Mouse (Mus musculus) ES-E14 (cell line): Measurements from ENCODE around the gene Dpyd. TPM values are rescaled to one million over a fixed set of nuclear protein-coding genes. Genes with fewer than 3 reads are reported as not detected.

Experiments
- DNase-seq: peaks from one replicate; pipeline ENCODE4 v3.0.0-alpha.2; 2013; ENCODE audit warnings: low read depth, low spot score
- H3K27ac ChIP-seq: 2 replicates; pipeline ENCODE4 v1.5.1; 2012; ENCODE audit warnings: low read depth, mild to moderate bottlenecking, low read length, moderate library complexity, mixed read lengths; ENCODE audit not compliant: poor library complexity, insufficient read depth, severe bottlenecking
- H3K36me3 ChIP-seq: 2 replicates; pipeline ENCODE4 v1.6.1; 2012; ENCODE audit warnings: mild to moderate bottlenecking, low read length, moderate library complexity, mixed read lengths; ENCODE audit not compliant: control insufficient read depth, poor library complexity, insufficient read depth, severe bottlenecking
- H3K4me1 ChIP-seq, 2 experiments: fragments of 150-350 bp in 1 of 2; sonication (generic) in 1 of 2; 2 replicates each; pipeline ENCODE4 v1.6.1; 2012; ENCODE audit warnings: low read length in 2 of 2, mild to moderate bottlenecking in 1 of 2, mixed read lengths in 1 of 2; ENCODE audit not compliant: control insufficient read depth in 2 of 2, insufficient read depth in 2 of 2, poor library complexity in 1 of 2
- H3K4me3 ChIP-seq, 2 experiments: fragments of 150-350 bp in 1 of 2; sonication (generic) in 1 of 2; 2 replicates each; pipeline ENCODE4 v1.5.1; 2012; ENCODE audit warnings: low read length in 2 of 2, low read depth in 1 of 2, mild to moderate bottlenecking in 1 of 2, mixed read lengths in 1 of 2; ENCODE audit not compliant: insufficient read depth in 1 of 2, poor library complexity in 1 of 2, severe bottlenecking in 1 of 2
- H3K9ac ChIP-seq: 2 replicates; pipeline ENCODE4 v1.6.1; 2012; ENCODE audit warnings: low read depth, mild to moderate bottlenecking, low read length, mixed read lengths; ENCODE audit not compliant: poor library complexity, insufficient read depth, severe bottlenecking
- H3K9me3 ChIP-seq: fragments of 150-350 bp; sonication (generic); 2 replicates; pipeline ENCODE4 v1.6.1; 2012; ENCODE audit warnings: low read depth, mild to moderate bottlenecking, low read length; ENCODE audit not compliant: control insufficient read depth, insufficient read depth
- CHD2 ChIP-seq: IDR thresholded peaks from 2 replicates; pipeline ENCODE4 v1.6.1; 2014; ENCODE audit warnings: mild to moderate bottlenecking, low read depth, low read length, inconsistent platforms
- HCFC1 ChIP-seq: IDR thresholded peaks from 2 replicates; pipeline ENCODE4 v1.6.1; 2012; ENCODE audit warnings: low read length, inconsistent platforms, borderline replicate concordance; ENCODE audit not compliant: insufficient read depth
- MAFK ChIP-seq: IDR thresholded peaks from 2 replicates; pipeline ENCODE4 v1.6.1; 2014; ENCODE audit warnings: mild to moderate bottlenecking, low read depth, low read length, inconsistent platforms; ENCODE audit not compliant: insufficient read depth
- ZC3H11A ChIP-seq: IDR thresholded peaks from 2 replicates; pipeline ENCODE4 v1.6.1; 2012; ENCODE audit warnings: low read depth, mild to moderate bottlenecking, inconsistent platforms, low read length, borderline replicate concordance
- ZNF384 ChIP-seq: IDR thresholded peaks from 2 replicates; pipeline ENCODE4 v1.6.1; 2012; ENCODE audit warnings: low read depth, low read length, inconsistent platforms
- in situ Hi-C, 2 experiments: fragments of 600-800 bp; cut with MboI; formaldehyde crosslinking; loops; one replicate each; pipeline ENCODE4 v1.15.1; 2025; ENCODE audit warnings: low sequenced_read_pairs in 2 of 2, inconsistent platforms in 1 of 2; ENCODE audit not compliant: unreplicated experiment in 2 of 2
- total RNA-seq: library from RNA; depleted of rRNA; stranded (reverse); fragments of 300-350 nt; gene quantifications from 2 replicates; pipeline ENCODE4 v1.2.3, GENCODE M21; 2012

The Dpyd gene
- total RNA-seq, 1 experiment, result 0.13 TPM

GRCm38 (mm10) chr3:118557605-118558004 lies 4.3 kb upstream of the Dpyd start:
- Histone ChIP-seq H3K4me1 (no peaks in the 10 kb centered on the region), H3K9me3 (no peaks in the 10 kb centered on the region), H3K27ac (no peak overlapping the region), H3K4me3 (no peak overlapping the region), H3K36me3 (no peaks in the 10 kb centered on the region), H3K9ac (no peak overlapping the region)
- DNase-seq, result no peak
- TF ChIP-seq ZC3H11A (no peak), HCFC1 (no peak), MAFK (no peak)
- in situ Hi-C loops, result no loop called here

- Histone ChIP-seq H3K4me3 (no peak overlapping the region), H3K9ac (no peak overlapping the region), H3K4me1 (no peaks in the 10 kb centered on the region), H3K36me3 (no peaks in the 10 kb centered on the region), H3K27ac (no peak overlapping the region), H3K9me3 (no peaks in the 10 kb centered on the region)
- TF ChIP-seq ZC3H11A, result no peak
- TF ChIP-seq HCFC1, result no peak
- TF ChIP-seq ZNF384, result no peak
- no peak for TF ChIP-seq CHD2
- TF ChIP-seq MAFK, result no peak
- no peak for DNase-seq
- in situ Hi-C loops, result no loop called here
Observed at GRCm38 (mm10) chr3:118559936-118560335, 2.0 kb upstream of the Dpyd start.

GRCm38 (mm10) chr3:118562311-118562671 lies 362 bp downstream of the Dpyd start:
- H3K9me3 ChIP-seq, result no peaks in the 10 kb centered on the region
- peak overlapping the region; percentile 74 to 88 for H3K4me3 ChIP-seq
- H3K9ac ChIP-seq, result peak overlapping the region; percentile 36
- no peak for DNase-seq
- TF ChIP-seq MAFK (no peak), HCFC1 (no peak), ZC3H11A (no peak), CHD2 (no peak), ZNF384 (no peak)
- in situ Hi-C loops, result no loop called here
- no peaks in the 10 kb centered on the region for H3K36me3 ChIP-seq
- H3K27ac ChIP-seq, result no peak overlapping the region
- H3K4me1 ChIP-seq, result no peaks in the 10 kb centered on the region

GRCm38 (mm10) chr3:118566779-118567178 lies 4.8 kb downstream of the Dpyd start:
- in situ Hi-C loops, result no loop called here

GRCm38 (mm10) chr3:118570197-118570596 lies 8.3 kb downstream of the Dpyd start:
- TF ChIP-seq MAFK (no peak), ZNF384 (no peak), CHD2 (no peak), ZC3H11A (no peak), HCFC1 (no peak)

More at GRCm38 (mm10) chr3:118566779-118567178, 4.8 kb downstream of the Dpyd start:
- Histone ChIP-seq H3K36me3 (no peaks in the 10 kb centered on the region), H3K4me1 (no peaks in the 10 kb centered on the region), H3K4me3 (no peak overlapping the region), H3K9me3 (no peaks in the 10 kb centered on the region), H3K9ac (no peak overlapping the region), H3K27ac (no peak overlapping the region)
- TF ChIP-seq CHD2, result no peak
- no peak for TF ChIP-seq ZC3H11A
- no peak for TF ChIP-seq HCFC1
- no peak for TF ChIP-seq MAFK
- TF ChIP-seq ZNF384, result no peak
- DNase-seq, result no peak

More at GRCm38 (mm10) chr3:118570197-118570596, 8.3 kb downstream of the Dpyd start:
- Histone ChIP-seq H3K9ac (no peak overlapping the region), H3K36me3 (no peaks in the 10 kb centered on the region), H3K9me3 (no peaks in the 10 kb centered on the region), H3K4me3 (no peak overlapping the region), H3K4me1 (no peaks in the 10 kb centered on the region), H3K27ac (no peak overlapping the region)
- in situ Hi-C loops, result no loop called here
- DNase-seq, result no peak
